Mouse (Mus musculus): Measurements from ENCODE around the gene Fam172a.

DNA sequence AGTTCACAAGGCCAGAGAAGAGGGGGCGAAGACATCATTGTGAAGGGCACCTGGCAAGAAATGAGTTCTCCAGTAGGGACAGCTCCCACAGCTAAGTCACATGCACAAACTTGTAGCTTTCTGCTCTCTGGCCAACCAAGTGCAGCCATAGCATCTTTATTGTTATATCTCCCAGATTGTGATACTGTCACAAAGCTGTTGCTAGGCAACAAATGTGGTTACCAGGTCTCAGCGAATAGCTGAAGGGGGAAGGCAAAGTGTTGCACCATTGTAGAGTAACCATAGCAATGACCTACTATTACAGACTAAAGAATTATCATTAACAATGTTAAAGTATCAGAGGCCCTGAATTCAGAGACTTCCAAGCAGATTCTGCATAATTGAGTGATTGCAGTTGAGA is 460.3 kb downstream of the Fam172a start:
- TF ChIP-seq POLR2A (IDR thresholded peaks at IDR 0.05; ENCODE audit: extremely low read depth, insufficient read depth, low read length) (no peak), CTCF (IDR thresholded peaks at IDR 0.05; ENCODE audit: low read depth, low read length) (no peak)

Data from liver, adult 2 months (tissue).